Mouse (Mus musculus) MEL (cell line): ENCODE results near the gene Tmem102.

Experiments
- BHLHE40 ChIP-seq: IDR thresholded peaks from 2 replicates; pipeline ENCODE4 v1.6.1; 2012; ENCODE audit warnings: low read depth, mild to moderate bottlenecking, inconsistent platforms, low read length, improper control_type of control experiment, borderline replicate concordance
- CTCF ChIP-seq, 3 experiments: IDR thresholded peaks in 2 of 3; conservative IDR thresholded peaks in 1 of 3; 2 replicates each; pipeline ENCODE4 v1.5.1; 2011 to 2012; ENCODE audit warnings: low read length in 3 of 3, low read depth in 2 of 3, mild to moderate bottlenecking in 2 of 3, improper control_type of control experiment in 1 of 3, inconsistent platforms in 1 of 3, mixed read lengths in 1 of 3, moderate library complexity in 1 of 3; ENCODE audit not compliant: control insufficient read depth in 1 of 3, insufficient read depth in 1 of 3, poor library complexity in 1 of 3, severe bottlenecking in 1 of 3
- EP300 ChIP-seq, 2 experiments: IDR thresholded peaks; 2 replicates each; pipeline ENCODE4 v1.6.1; 2011; ENCODE audit warnings: improper control_type of control experiment in 2 of 2, low read length in 2 of 2, low read depth in 1 of 2, mild to moderate bottlenecking in 1 of 2
- KAT2A ChIP-seq: conservative IDR thresholded peaks from 2 replicates; pipeline ENCODE4 v1.6.1; 2012; ENCODE audit warnings: low read depth, low read length, improper control_type of control experiment, inconsistent platforms
- MAFK ChIP-seq: IDR thresholded peaks from 2 replicates; pipeline ENCODE4 v1.6.1; 2011; ENCODE audit warnings: low read depth, mild to moderate bottlenecking, low read length, improper control_type of control experiment, borderline replicate concordance
- MAX ChIP-seq: IDR thresholded peaks from 2 replicates; pipeline ENCODE4 v1.6.1; 2011; ENCODE audit warnings: low read length, improper control_type of control experiment
- MYC ChIP-seq: IDR thresholded peaks from 2 replicates; pipeline ENCODE4 v1.6.1; 2011; ENCODE audit warnings: low read depth, mild to moderate bottlenecking, low read length, improper control_type of control experiment, moderate library complexity
- NELFE ChIP-seq: IDR thresholded peaks from 2 replicates; pipeline ENCODE4 v1.6.1; 2011; ENCODE audit warnings: low read depth, low read length, improper control_type of control experiment
- POLR2A ChIP-seq, 2 experiments: IDR thresholded peaks; 2 replicates each; pipeline ENCODE4 v1.6.1; 2011 to 2012; ENCODE audit warnings: low read length in 2 of 2, mild to moderate bottlenecking in 2 of 2, control low read depth in 1 of 2, improper control_type of control experiment in 1 of 2, low read depth in 1 of 2, moderate library complexity in 1 of 2; ENCODE audit not compliant: control insufficient read depth in 1 of 2, insufficient read depth in 1 of 2, poor library complexity in 1 of 2
- POLR2AphosphoS2 ChIP-seq: IDR thresholded peaks from 2 replicates; pipeline ENCODE4 v1.6.1; 2011; ENCODE audit warnings: low read length, improper control_type of control experiment
- POLR2AphosphoS5 ChIP-seq: IDR thresholded peaks from 2 replicates; pipeline ENCODE4 v1.6.1; 2012; ENCODE audit warnings: low read depth, borderline replicate concordance, mild to moderate bottlenecking, inconsistent platforms, low read length, moderate library complexity, mixed read lengths
- RAD21 ChIP-seq: IDR thresholded peaks from 2 replicates; pipeline ENCODE4 v1.6.1; 2011; ENCODE audit warnings: mild to moderate bottlenecking, low read depth, low read length, improper control_type of control experiment
- SMC3 ChIP-seq: IDR thresholded peaks from 2 replicates; pipeline ENCODE4 v1.6.1; 2011; ENCODE audit warnings: low read depth, low read length, improper control_type of control experiment
- TCF12 ChIP-seq: IDR thresholded peaks from 2 replicates; pipeline ENCODE4 v1.6.1; 2014; ENCODE audit warnings: low read depth, mild to moderate bottlenecking, inconsistent platforms, low read length, improper control_type of control experiment, moderate library complexity

GRCm38 (mm10) chr11:69833554-69833953 lies 28.1 kb upstream of the Tmem102 start:
- TF ChIP-seq POLR2A (IDR thresholded peaks at IDR 0.05; ENCODE audit: control insufficient read depth in 1 of 2, insufficient read depth in 1 of 2, low read depth in 1 of 2, low read length in 2 of 2, poor library complexity in 1 of 2), result no peak; a peak in 1 of 4 replicates
- no peak for TF ChIP-seq KAT2A
- TF ChIP-seq SMC3, result peak; percentile 4; the same call in 1 of the 2 replicates
- TF ChIP-seq CTCF (IDR thresholded peaks at IDR 0.05 in 2 of 3, conservative IDR thresholded peaks at IDR 0.05 in 1 of 3; ENCODE audit: control insufficient read depth in 1 of 3, insufficient read depth in 1 of 3, low read depth in 2 of 3, low read length in 3 of 3, poor library complexity in 1 of 3, severe bottlenecking in 1 of 3), result no peak
- TF ChIP-seq NELFE, result no peak
- no peak for TF ChIP-seq POLR2AphosphoS5
- TF ChIP-seq MAX, result no peak
- TF ChIP-seq MAFK, result no peak
- TF ChIP-seq TCF12, result peak; percentile 29; the same call in 1 of the 2 replicates
- no peak; a peak in 1 of 4 replicates for TF ChIP-seq EP300 (IDR thresholded peaks at IDR 0.05; ENCODE audit: low read depth in 1 of 2, low read length in 2 of 2)
- no peak; the same call in 1 of the 2 replicates for TF ChIP-seq MYC
- TF ChIP-seq BHLHE40, result no peak
- peak; percentile 40; the same call in 1 of the 2 replicates for TF ChIP-seq POLR2AphosphoS2
- no peak for TF ChIP-seq RAD21
